Mouse (Mus musculus) B cell, adult 2 months (primary cell): ENCODE measurements around the gene Fstl3.

Source experiments
- DNase-seq, 2 experiments: peaks; one replicate each; pipeline ENCODE4 v3.0.0; 2022

The Fstl3 gene

DNA sequence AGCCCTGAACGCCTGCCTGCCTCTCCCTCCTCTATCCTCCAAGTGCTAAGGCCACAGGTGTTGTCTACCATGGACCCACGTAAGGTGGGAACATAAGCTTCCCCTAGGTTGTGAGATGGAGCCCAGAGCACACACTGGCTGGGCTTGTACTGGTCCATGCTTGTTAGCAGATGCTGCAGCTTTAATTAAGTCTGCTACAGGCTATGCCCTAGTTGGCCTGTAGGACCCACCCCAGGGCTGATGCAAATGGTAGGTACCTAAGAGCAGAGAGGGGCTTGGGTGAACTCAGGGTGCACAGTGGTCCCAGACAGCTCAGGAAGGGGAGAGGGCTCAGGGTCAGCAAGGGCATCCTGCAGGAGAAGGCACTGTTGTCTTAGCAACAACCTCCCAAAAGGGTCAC is 12.5 kb downstream of the Fstl3 start:
- DNase-seq = no peak

DNA sequence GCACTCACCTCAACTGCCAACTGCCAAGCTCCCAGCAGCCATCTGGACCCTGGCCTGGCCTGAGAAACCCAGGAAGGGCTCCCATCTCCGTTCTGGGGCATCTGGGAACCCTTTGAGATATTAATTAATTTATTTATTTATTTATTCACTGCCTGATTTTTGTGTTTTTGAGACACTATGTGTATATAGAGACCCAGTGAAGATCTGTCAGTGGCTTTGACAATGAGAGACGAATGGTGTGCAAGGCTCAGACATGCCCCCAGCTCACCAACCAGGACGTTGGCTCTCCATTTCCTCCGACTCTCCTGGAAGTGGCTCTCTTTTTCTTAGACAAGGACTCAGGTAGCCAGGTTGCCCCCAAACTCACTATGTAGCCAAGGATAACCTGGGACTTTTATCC is 13.8 kb downstream of the Fstl3 start, which contains the start of gene Prss57:
Prss57 (minus strand) TSS at position 101 of the 400 bp plus-strand sequence.
- no peak for DNase-seq

- no peak for DNase-seq
Measured at GRCm38 (mm10) chr10:79792339-79793040, 15.4 kb downstream of the Fstl3 start.

- peak; percentile 82 to 87 for DNase-seq
Measured at GRCm38 (mm10) chr10:79793051-79793737, 16.1 kb downstream of the Fstl3 start, which contains the start of gene Palm. Palm (plus strand) TSS chr10:79793572.

GRCm38 (mm10) chr10:79793738-79794490 is 16.8 kb downstream of the Fstl3 start:
- DNase-seq = no peak

DNA sequence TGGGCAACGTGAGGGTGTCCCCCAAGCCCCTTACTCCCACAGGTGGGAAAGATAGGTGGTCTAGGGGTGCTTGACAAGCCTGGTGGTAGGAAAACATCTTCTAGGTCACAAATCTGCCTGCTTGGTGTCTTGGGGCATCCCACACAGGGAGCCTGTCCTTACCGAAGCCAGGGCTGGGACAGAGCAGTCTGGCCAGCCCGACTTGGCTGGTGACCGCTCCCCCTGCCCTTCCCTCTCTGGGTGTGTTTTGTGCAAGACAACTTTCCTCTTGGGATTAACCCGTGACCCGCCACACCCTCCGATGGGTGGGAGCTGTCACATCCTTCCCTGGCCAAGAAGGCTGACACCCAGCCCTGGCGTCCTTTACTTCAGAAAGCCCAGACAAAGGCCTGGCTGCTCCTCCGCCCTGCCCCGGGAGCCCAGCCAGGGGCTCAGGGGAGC is 17.4 kb downstream of the Fstl3 start:
- no peak for DNase-seq

DNA sequence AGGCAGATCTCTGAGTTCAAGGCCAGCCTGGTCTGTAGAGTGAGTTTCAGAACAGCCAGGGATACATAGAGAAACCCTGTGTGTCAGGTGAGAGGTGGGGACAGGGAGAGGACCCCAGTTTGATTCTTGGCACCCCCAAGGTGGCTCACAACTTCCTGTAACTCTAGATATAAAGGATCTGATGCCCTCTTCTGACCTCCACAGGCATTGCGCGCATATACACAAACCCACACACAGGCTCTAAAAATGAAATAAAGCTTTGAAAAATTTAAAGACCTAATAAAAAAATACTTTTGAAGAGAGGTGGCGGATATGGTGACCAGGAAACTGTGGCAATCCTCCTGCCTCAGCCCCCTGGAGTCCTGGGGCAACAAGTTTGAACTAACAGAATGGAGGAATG is 18.8 kb downstream of the Fstl3 start:
- no peak for DNase-seq

GRCm38 (mm10) chr10:79797326-79797725 is 20.3 kb downstream of the Fstl3 start:
- DNase-seq = no peak

GRCm38 (mm10) chr10:79798289-79798928 is 21.3 kb downstream of the Fstl3 start:
- peak; percentile 53 to 55 for DNase-seq

DNA sequence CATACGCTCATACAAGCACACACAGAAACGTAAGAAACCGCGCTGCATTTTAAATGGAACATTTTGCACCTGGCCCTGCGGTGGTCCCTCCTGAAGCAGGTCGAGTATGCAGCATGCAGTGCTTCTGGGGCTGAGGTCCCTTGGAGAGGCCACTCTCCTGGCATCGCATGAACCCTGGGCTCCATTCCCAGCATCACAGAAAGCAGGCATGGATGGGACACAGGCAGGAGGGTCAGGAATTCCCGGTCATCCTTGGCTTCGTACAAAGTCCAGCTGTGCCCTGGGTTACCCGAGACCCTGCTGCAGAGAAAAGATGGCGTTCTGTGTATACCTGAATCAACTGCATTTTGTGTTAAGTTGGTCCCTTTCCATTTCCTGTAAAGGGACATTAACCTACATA is 23.4 kb downstream of the Fstl3 start:
- DNase-seq = no peak

DNA sequence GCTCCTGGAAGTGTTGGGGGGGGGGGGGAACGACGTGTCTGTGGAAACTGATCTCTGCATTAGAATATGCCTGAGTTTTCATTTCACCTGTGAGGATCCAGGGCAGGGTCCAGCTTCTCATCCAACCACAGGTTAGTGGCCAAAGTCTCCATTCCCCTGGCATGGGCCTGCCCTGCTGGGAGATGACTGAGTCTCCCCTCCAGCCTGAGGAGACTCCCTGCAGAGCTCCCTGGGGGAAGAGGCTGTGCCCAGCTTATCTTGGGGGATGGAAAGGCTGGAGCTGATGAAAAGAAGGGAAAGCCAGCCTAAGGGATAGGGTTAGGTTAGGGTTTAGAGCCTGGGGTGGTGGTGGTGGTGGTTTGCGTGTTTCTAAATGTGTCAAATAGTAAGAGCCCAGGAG is 24.8 kb downstream of the Fstl3 start:
- no peak for DNase-seq

DNA sequence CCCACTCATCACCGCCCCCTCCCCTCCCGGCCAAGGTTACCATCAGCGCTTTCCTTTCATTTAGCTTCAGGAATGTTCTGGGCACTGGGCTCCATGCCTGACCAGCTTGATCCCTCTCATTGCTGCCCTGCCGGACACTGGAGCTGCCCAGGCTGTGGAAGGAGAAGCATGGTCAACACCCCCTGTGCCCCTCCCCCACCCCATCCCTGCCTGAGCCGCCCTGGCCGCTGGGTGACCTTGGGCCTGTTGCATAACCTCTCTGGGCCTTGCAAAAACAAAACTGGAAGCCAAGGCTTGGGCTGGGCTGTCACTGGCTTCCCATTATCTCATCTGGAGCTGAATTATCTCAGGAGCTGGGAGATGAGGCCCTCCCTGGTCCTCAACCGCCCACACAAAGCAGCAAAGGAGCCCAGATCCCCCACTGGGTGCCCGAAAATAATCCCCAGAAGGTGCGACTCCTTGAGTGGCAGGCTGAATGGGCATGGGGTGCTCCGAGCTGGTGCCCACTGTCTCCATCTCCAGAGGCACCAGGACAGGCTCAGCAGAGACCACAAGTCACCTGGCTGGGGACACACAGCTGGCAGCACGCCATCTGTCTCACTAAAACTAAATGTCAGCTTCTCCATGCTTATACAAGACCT is 25.4 kb downstream of the Fstl3 start:
- DNase-seq = no peak

- no peak for DNase-seq
Measured at GRCm38 (mm10) chr10:79803716-79804323, 26.7 kb downstream of the Fstl3 start.

DNA sequence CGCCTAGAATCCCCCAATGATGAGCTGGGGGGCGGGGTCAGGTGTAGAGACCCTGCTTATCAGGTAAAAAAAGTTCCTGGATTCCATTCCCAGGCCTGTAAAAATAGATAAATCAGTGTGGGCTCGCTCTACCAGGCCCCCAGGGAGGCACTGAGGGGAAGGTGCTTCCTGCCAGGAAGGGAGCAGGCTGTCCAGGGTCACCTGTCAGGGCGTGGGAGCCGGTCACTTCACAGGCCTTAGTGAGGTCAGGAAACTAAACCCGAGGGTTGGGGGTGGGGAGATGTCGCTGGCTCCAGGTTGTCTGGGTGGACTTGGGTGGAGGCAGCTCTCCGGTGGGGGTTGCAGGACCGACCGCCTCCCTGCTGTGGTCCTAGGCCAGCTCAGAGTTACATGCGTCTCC is 28.6 kb downstream of the Fstl3 start:
- no peak for DNase-seq

- DNase-seq = no peak
Measured at GRCm38 (mm10) chr10:79806331-79806730, 29.3 kb downstream of the Fstl3 start.

DNA sequence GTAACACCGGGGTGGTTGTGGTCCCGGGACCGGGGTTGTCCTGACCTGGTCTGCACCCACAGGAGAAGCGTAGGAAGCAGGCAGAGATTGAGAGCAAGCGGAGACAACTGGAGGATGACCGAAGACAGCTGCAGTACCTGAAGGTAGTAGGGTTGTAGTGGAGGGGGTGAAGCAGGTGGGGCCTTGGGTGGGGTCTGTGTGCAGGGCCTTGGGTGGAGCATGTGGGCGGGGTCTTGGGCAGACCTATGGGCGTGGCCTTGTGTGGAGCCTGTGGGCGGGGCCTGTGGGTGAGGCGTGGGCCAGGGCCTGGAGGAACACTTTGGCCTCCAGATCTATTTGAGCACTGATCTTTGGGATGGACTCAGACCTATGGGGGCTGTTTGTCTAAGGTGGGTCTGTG is 29.9 kb downstream of the Fstl3 start:
- DNase-seq = no peak

DNA sequence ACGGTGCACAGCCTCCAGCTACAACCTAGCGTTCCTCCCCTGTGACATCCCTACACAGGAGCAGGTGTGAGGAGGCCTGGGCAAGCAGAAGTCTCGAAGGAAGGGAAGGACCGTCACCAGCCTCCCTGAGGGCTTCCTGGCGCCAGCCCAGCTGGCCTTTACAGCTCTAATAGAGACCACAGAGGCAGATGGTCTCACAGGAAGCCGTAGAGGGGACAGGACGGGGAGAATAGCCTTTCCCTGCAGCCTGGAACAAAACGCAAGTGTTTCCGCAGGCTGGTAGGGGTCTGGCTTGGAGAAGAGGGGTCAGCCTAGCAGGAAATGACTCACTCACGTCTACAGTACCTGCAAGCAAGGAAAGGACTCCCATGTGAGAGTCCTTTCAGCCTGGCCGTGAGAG is 30.8 kb downstream of the Fstl3 start:
- no peak for DNase-seq

DNA sequence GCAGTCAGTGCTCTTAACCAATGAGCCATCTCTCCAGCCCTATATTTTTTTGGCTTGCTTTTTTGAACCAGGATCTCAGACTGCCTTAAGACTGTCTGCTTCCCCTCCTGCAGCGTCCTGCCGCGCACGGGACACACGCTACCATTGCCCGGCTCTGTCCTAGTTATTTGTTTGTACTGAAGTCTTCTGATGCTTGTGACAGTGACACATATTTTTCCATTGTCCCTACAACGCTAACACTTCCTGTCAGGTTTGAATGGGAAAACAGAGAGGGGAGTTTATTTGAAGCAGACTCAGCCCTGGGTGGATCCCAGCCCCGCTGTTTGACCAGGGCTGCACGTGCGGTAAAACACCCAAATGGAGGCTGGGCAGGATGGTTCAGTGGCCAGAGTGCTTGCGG is 31.7 kb downstream of the Fstl3 start:
- DNase-seq = no peak

DNA sequence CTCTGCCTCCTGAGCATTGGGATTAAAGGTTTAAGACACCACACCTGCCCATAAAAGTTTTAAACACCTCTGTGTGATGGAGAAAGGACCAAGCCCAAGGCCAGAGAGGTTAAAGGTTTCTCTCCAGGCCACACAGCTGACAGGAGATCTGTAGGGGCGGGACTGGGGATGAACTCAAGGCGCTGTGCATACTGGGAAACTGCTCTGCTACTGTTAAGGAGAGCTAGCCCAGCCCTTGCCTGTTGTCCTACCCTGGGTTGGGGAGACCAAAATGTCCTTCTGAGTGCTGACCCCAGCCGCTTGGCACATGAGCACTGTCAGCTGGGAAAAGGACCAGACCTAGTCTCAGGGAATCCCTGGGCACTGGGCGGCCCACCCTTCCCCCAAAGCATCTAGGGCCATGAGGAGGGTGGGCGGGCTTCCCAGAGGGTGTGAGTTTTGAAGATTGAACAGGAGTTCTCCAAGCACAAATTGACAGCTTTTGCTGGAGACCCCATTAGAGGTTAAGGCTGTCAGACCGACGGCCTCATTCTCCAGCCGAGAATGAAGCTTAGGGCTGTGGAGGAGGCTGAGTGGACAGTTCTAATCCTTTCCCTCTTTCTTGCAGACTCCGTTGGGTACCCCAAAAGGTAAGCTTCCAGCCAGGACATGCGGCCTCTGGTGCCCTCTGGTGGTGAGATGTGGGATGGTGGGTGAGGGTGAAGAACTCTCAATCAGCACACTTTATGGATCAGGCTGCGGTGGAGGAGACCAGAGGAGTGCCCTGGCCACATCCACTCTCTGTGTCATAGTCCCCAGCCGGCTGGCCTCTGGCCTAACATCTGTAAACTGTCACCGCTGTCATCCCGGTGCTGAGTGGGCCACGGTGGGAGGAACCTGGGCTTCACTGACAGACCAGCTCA is 34.9 kb downstream of the Fstl3 start:
- DNase-seq = peak; percentile 93 to 94

DNA sequence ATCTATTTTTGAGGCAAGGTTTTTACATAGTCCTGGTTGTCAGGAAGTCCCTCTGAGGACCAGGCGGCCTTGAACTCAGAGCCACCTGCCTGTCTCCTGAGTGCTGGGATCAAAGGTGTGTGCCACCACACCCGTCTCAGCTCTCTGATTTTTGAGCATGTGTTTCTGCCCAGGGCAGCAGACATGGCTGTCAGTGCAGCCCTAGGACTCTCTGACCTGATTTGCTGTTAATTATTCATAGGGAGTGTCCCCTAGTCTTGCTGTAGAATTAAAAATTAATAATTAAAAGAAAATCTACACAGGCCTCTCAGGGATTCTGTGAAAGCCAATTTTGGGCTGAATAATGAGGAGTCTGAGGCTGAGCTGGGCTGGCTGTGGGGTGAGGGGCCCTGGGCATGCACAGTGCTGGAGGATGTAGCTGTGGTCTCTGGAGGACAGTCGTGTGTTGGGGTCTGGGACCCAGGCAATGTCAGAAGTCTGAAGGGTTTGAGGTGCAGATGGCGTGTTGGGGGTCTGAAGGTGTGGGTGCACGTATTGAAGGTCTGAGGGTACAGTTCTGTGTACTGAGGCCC is 37.3 kb downstream of the Fstl3 start:
- no peak for DNase-seq
